Mouse (Mus musculus) lung, adult 2 months (tissue): ENCODE data around the gene Comp.

Experiments
- CTCF ChIP-seq: fragments of 200-500 bp; IDR thresholded peaks from 2 replicates; pipeline ENCODE4 v1.5.1; 2011; ENCODE audit warnings: mild to moderate bottlenecking, low read length, control low read depth; ENCODE audit not compliant: insufficient read depth
- POLR2A ChIP-seq: fragments of 200-500 bp; IDR thresholded peaks from 2 replicates; pipeline ENCODE4 v1.6.1; 2011; ENCODE audit warnings: low read depth, mild to moderate bottlenecking, control low read depth, low read length, borderline replicate concordance; ENCODE audit errors: extremely low read depth

- TF ChIP-seq POLR2A (no peak), CTCF (no peak)
Observed at GRCm38 (mm10) chr8:70418954-70419353, 45.6 kb downstream of the Comp start.
